Mouse (Mus musculus) heart, embryonic 16.5 days (tissue): ENCODE measurements around the gene Nmnat1. TPM values are rescaled to one million over a fixed set of nuclear protein-coding genes. Genes with fewer than 3 reads are reported as not detected.
"Not testable (repeated sequence)": the region's sequence is repeated elsewhere in the genome, so short reads cannot be mapped to it uniquely, and the experiment has no call there.

Source experiments
- ATAC-seq: fragments of 200-750 bp; cut with Nextera tagmentation; replicated peaks from 2 replicates; pipeline ENCODE4 v1.8.0; 2017; ENCODE audit warnings: moderate number of reproducible peaks; ENCODE audit not compliant: insufficient read depth, low FRiP score; ENCODE audit errors: extremely low read depth
- H3K27ac ChIP-seq: fragments of 300-500 bp; sonication (generic); 2 replicates; pipeline ENCODE4 v1.5.1; 2014; ENCODE audit warnings: mild to moderate bottlenecking, low read length, control low read depth, moderate library complexity
- H3K27me3 ChIP-seq: fragments of 300-500 bp; sonication (generic); 2 replicates; pipeline ENCODE4 v1.6.1; 2014; ENCODE audit warnings: low read length, mixed read lengths; ENCODE audit not compliant: control insufficient read depth, insufficient read depth
- H3K36me3 ChIP-seq: fragments of 300-500 bp; sonication (generic); 2 replicates; pipeline ENCODE4 v1.6.1; 2014; ENCODE audit not compliant: control insufficient read depth, insufficient read depth
- H3K4me1 ChIP-seq: fragments of 300-500 bp; sonication (generic); 2 replicates; pipeline ENCODE4 v1.6.1; 2014; ENCODE audit warnings: low read length, mixed read lengths; ENCODE audit not compliant: control insufficient read depth, insufficient read depth
- H3K4me2 ChIP-seq: fragments of 300-500 bp; sonication (generic); 2 replicates; pipeline ENCODE4 v1.6.1; 2014; ENCODE audit warnings: low read depth, mild to moderate bottlenecking, control low read depth, low read length
- H3K4me3 ChIP-seq: fragments of 300-500 bp; sonication (generic); 2 replicates; pipeline ENCODE4 v1.5.1; 2014; ENCODE audit warnings: mild to moderate bottlenecking, control low read depth, low read length
- H3K9ac ChIP-seq: fragments of 300-500 bp; sonication (generic); 2 replicates; pipeline ENCODE4 v1.6.1; 2014; ENCODE audit warnings: low read length, control low read depth
- H3K9me3 ChIP-seq: fragments of 300-500 bp; sonication (generic); replicated peaks from 2 replicates; pipeline ENCODE4 v1.6.1; 2016; ENCODE audit warnings: low read length; ENCODE audit not compliant: control insufficient read depth
- WGBS: fragments of 180-500 bp; shearing (Covaris S2); extraction: QIAGEN DNeasy Blood & Tissue Kit; methylation state at CpG from one replicate; pipeline ENCODE4 v1.1.7; 2014; 5-methylcytosine and 5-hydroxymethylcytosine counted together
- polyA plus RNA-seq: library from polyadenylated mRNA; unstranded; fragments of >200 nt; fragmentation: Nextera tagmentation; extraction: Ambion mirVana; gene quantifications from 2 replicates; pipeline ENCODE4 v1.2.1, GENCODE M21; 2015

Gene Nmnat1
- polyA plus RNA-seq, 1 experiment from 2014 or later = 15.8 TPM

- H3K9me3 ChIP-seq = no peaks in the 10 kb centered on the region
- no peaks in the 10 kb centered on the region for H3K36me3 ChIP-seq
- peak overlapping the region; percentile 35; the same call in 1 of the 2 replicates for H3K27ac ChIP-seq
- H3K9ac ChIP-seq = no peak overlapping the region
- H3K4me1 ChIP-seq = peaks cover 10% of the 10 kb centered on the region
- no peak overlapping the region for H3K4me2 ChIP-seq
- H3K4me3 ChIP-seq = no peak overlapping the region
- 59% methylated on average over 6 of the region's 6 CpGs for WGBS
- no peaks in the 10 kb centered on the region for H3K27me3 ChIP-seq
- no peak for ATAC-seq
Observed at GRCm38 (mm10) chr4:149457831-149458430, 27.1 kb downstream of the Nmnat1 start.

GRCm38 (mm10) chr4:149457163-149457562 lies 27.8 kb downstream of the Nmnat1 start:
- not testable (repeated sequence) for H3K9ac ChIP-seq, H3K4me2 ChIP-seq, H3K4me3 ChIP-seq, H3K9me3 ChIP-seq, ATAC-seq, H3K27me3 ChIP-seq, H3K36me3 ChIP-seq, H3K27ac ChIP-seq
- 79% methylated on average over 27 of the region's 27 CpGs for WGBS
- H3K4me1 ChIP-seq = peaks cover 10% of the 10 kb centered on the region

GRCm38 (mm10) chr4:149454879-149455278 lies 30.1 kb downstream of the Nmnat1 start, which contains the start of gene Rbp7:
Gene Rbp7, minus strand, starts transcription at chr4:149454978.
- no peak for ATAC-seq
- 46% methylated on average over 8 of the region's 8 CpGs for WGBS

GRCm38 (mm10) chr4:149454263-149454662 lies 30.7 kb downstream of the Nmnat1 start:
- WGBS = 74% methylated on average over 17 of the region's 17 CpGs
- no peaks in the 10 kb centered on the region for H3K9me3 ChIP-seq
- H3K9ac ChIP-seq = no peak overlapping the region
- H3K4me2 ChIP-seq = no peak overlapping the region
- ATAC-seq = no peak
- no peak overlapping the region for H3K27ac ChIP-seq
- no peaks in the 10 kb centered on the region for H3K27me3 ChIP-seq
- H3K4me3 ChIP-seq = no peak overlapping the region
- H3K4me1 ChIP-seq = peaks cover 5% of the 10 kb centered on the region; the same call in 1 of the 2 replicates
- H3K36me3 ChIP-seq = no peaks in the 10 kb centered on the region

More at GRCm38 (mm10) chr4:149454879-149455278, 30.1 kb downstream of the Nmnat1 start, which contains the start of gene Rbp7:
- H3K9me3 ChIP-seq = no peaks in the 10 kb centered on the region
- H3K36me3 ChIP-seq = no peaks in the 10 kb centered on the region
- no peak within 1 kb of the TSS for H3K27ac ChIP-seq
- peaks cover 5% of the 10 kb centered on the region; the same call in 1 of the 2 replicates for H3K4me1 ChIP-seq
- no peaks in the 10 kb centered on the region for H3K27me3 ChIP-seq
- no peak within 1 kb of the TSS; the same call in 1 of the 2 replicates for H3K9ac ChIP-seq
- H3K4me3 ChIP-seq = no peak within 1 kb of the TSS
- H3K4me2 ChIP-seq = no peak within 1 kb of the TSS

GRCm38 (mm10) chr4:149453656-149454055 lies 31.3 kb downstream of the Nmnat1 start:
- no peak for ATAC-seq
- no peak overlapping the region for H3K27ac ChIP-seq
- H3K9me3 ChIP-seq = no peaks in the 10 kb centered on the region
- WGBS = 73% methylated on average over 4 of the region's 4 CpGs
- no peak overlapping the region for H3K4me2 ChIP-seq
- no peaks in the 10 kb centered on the region for H3K36me3 ChIP-seq
- no peak overlapping the region for H3K9ac ChIP-seq
- peaks cover 5% of the 10 kb centered on the region; the same call in 1 of the 2 replicates for H3K4me1 ChIP-seq
- H3K4me3 ChIP-seq = no peak overlapping the region
- H3K27me3 ChIP-seq = no peaks in the 10 kb centered on the region

GRCm38 (mm10) chr4:149450636-149451035 lies 34.4 kb downstream of the Nmnat1 start:
- peaks cover 4% of the 10 kb centered on the region; the same call in 1 of the 2 replicates for H3K4me1 ChIP-seq
- H3K9ac ChIP-seq = no peak overlapping the region
- H3K9me3 ChIP-seq = no peaks in the 10 kb centered on the region
- H3K4me3 ChIP-seq = no peak overlapping the region
- no peak overlapping the region for H3K27ac ChIP-seq
- no peaks in the 10 kb centered on the region for H3K36me3 ChIP-seq
- 77% methylated on average over 3 of the region's 3 CpGs for WGBS
- H3K27me3 ChIP-seq = no peaks in the 10 kb centered on the region
- no peak overlapping the region for H3K4me2 ChIP-seq
- ATAC-seq = no peak

- Histone ChIP-seq H3K4me3 (no peak overlapping the region; the same call in 1 of the 2 replicates), H3K36me3 (no peaks in the 10 kb centered on the region), H3K27me3 (no peaks in the 10 kb centered on the region), H3K4me1 (peaks cover 13% of the 10 kb centered on the region), H3K4me2 (peak overlapping the region; percentile 80; the same call in 1 of the 2 replicates), H3K9me3 (no peaks in the 10 kb centered on the region), H3K27ac (peak overlapping the region; percentile 67), H3K9ac (0 out of 2 replicates have a peak overlapping the region, but pooled peaks have one; percentile 35)
- ATAC-seq = no peak
- 61% methylated on average over 1 of the region's 1 CpGs for WGBS
Observed at GRCm38 (mm10) chr4:149446309-149446708, 38.7 kb downstream of the Nmnat1 start.

- 5% methylated on average over 11 of the region's 11 CpGs for WGBS
- no peaks in the 10 kb centered on the region for H3K9me3 ChIP-seq
- H3K27ac ChIP-seq = peak overlapping the region; percentile 92
- H3K36me3 ChIP-seq = no peaks in the 10 kb centered on the region
- H3K4me2 ChIP-seq = peak overlapping the region; percentile 80
- peaks cover 13% of the 10 kb centered on the region for H3K4me1 ChIP-seq
- no peaks in the 10 kb centered on the region for H3K27me3 ChIP-seq
- H3K9ac ChIP-seq = peak overlapping the region; percentile 78
- H3K4me3 ChIP-seq = peak overlapping the region; percentile 50
- ATAC-seq = peak; percentile 49
Observed at GRCm38 (mm10) chr4:149445868-149446267, 39.1 kb downstream of the Nmnat1 start.

- Histone ChIP-seq H3K9me3 (no peaks in the 10 kb centered on the region), H3K27ac (peak overlapping the region; percentile 92), H3K27me3 (no peaks in the 10 kb centered on the region), H3K9ac (peak overlapping the region; percentile 78), H3K4me2 (peak overlapping the region; percentile 80), H3K36me3 (no peaks in the 10 kb centered on the region), H3K4me3 (peak overlapping the region; percentile 50), H3K4me1 (peaks cover 13% of the 10 kb centered on the region)
- under 1% methylated on average over 36 of the region's 36 CpGs for WGBS
- ATAC-seq = peak; percentile 96
Observed at GRCm38 (mm10) chr4:149444964-149445701, 39.9 kb downstream of the Nmnat1 start.
